Mouse (Mus musculus) adrenal gland, adult (tissue): ENCODE measurements around the gene Mmp17.
"Not testable (repeated sequence)": the region's sequence is repeated elsewhere in the genome, so short reads cannot be mapped to it uniquely, and the experiment has no call there.

Experiments used
- DNase-seq, 2 experiments: peaks; one replicate each; pipeline ENCODE4 v3.0.0; 2022 to 2023; ENCODE audit warnings: low spot score in 1 of 2; ENCODE audit not compliant: inconsistent age in 2 of 2

The Mmp17 gene

GRCm38 (mm10) chr5:129586471-129586870, 2.5 kb downstream of the Mmp17 start:
- no peak for DNase-seq

GRCm38 (mm10) chr5:129590915-129591314, 6.9 kb downstream of the Mmp17 start:
- no peak for DNase-seq

- peak; percentile 76 to 93 for DNase-seq
Observed at GRCm38 (mm10) chr5:129594116-129595114, 10.4 kb downstream of the Mmp17 start.

- DNase-seq = peak in 1 of 2 experiments; percentile 67
Observed at GRCm38 (mm10) chr5:129602071-129602487, 18.1 kb downstream of the Mmp17 start.

- no peak for DNase-seq
Observed at GRCm38 (mm10) chr5:129607476-129607875, 23.5 kb downstream of the Mmp17 start.

GRCm38 (mm10) chr5:129611060-129611459, 27.1 kb downstream of the Mmp17 start:
- DNase-seq = peak; percentile 68 to 89

- peak in 1 of 2 experiments; percentile 49 for DNase-seq
Observed at GRCm38 (mm10) chr5:129620600-129620999, 36.6 kb downstream of the Mmp17 start.

GRCm38 (mm10) chr5:129621361-129621760, 37.4 kb downstream of the Mmp17 start:
- no peak for DNase-seq

- DNase-seq = no peak
Observed at GRCm38 (mm10) chr5:129626099-129626498, 42.1 kb downstream of the Mmp17 start.

- not testable (repeated sequence) for DNase-seq
Observed at GRCm38 (mm10) chr5:129626586-129626985, 42.6 kb downstream of the Mmp17 start.

GRCm38 (mm10) chr5:129632270-129633250, 48.6 kb downstream of the Mmp17 start:
- DNase-seq = not testable (repeated sequence)

- DNase-seq = no peak
Observed at GRCm38 (mm10) chr5:129650858-129651257, 66.9 kb downstream of the Mmp17 start.

- DNase-seq = peak in 1 of 2 experiments; percentile 14
Observed at GRCm38 (mm10) chr5:129657016-129657415, 73.0 kb downstream of the Mmp17 start.

- DNase-seq = peak in 1 of 2 experiments; percentile 11
Observed at GRCm38 (mm10) chr5:129657931-129658330, 74.0 kb downstream of the Mmp17 start.
